Mouse (Mus musculus): ENCODE results near the gene Gm42791. TPM values are rescaled to one million over a fixed set of nuclear protein-coding genes. Genes with fewer than 3 reads are reported as not detected.

Gm42791 gene
- polyA plus RNA-seq, 1 experiment from 2014 or later = 1.9 TPM

DNA sequence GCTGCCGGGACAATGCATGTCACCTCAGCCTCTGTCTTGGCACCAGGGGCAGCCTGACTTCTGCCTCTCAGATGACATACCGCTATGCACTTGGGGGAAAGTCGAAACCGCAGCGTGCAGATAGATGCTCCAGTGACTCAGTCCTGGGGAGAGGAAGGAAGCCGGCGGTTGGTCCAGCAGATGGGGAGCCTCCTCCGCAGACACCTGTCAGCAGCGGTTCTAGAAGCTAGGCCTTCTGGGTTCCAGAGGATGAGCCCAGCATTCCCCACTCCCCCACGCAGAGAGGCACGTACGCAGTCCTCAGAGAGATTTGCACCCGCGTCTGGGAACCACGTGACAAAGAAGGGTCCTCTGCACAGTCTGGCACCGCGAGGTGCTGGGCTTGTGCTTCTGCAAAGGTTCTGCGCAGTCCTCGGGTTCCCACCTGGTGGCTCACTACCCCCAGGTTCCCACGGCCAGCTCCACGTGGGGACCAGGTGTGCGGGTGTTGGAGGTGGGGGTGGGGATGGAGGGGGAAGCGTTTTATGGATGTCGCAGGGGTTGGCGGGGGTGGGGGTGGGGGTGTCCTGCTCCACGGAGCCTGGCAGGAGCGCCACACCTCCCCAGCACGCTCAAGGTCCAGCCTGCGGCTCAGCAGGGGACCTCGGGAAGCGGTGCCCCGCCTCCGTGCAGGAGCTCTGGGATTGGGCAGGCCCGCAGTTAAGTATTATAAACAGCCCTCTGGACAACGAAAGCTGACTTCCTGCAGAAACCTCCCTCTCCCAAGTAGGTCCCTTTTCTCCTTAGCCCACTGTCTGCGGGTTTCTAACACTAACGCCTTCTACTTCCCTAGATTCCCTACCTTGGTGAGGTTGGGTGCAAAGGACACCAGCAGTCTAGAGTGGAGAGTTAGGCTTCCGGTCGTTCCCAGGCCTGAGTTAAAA, 35.6 kb downstream of the Gm42791 start:
- peak; percentile 82 for ATAC-seq (ENCODE audit: insufficient number of reproducible peaks, low FRiP score, low TSS enrichment, low read depth)

DNA sequence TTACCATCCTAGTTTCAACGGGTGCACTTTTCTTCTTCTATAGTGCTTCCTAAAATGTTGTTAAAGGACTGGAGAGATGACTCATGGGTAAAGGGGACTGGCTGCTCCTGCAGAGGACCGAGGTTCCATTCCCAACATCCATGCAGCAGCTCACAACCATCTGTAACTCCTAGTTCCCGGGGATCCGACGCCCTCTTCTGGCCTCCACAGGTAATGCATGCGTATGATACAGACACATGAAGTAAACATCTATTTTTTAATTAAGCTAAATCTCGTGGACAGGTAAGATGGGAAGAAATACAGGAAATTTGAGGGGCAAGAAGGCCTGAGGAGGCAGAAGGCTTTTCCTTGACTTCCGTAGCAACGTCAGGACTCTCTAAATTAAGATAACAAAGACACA, 36.6 kb downstream of the Gm42791 start:
- H3K4me2 ChIP-seq (ENCODE audit: low read depth, severe bottlenecking) = no peak overlapping the region
- no peak overlapping the region for H3K9ac ChIP-seq (ENCODE audit: low read length)
- no peak overlapping the region for H3K4me3 ChIP-seq (ENCODE audit: low read depth, low read length)
- H3K9me3 ChIP-seq (ENCODE audit: control insufficient read depth, low read length) = no peaks in the 10 kb centered on the region
- DNase-seq (ENCODE audit: low spot score) = peak; percentile 52
- peaks cover 16% of the 10 kb centered on the region for H3K4me1 ChIP-seq (ENCODE audit: control insufficient read depth, insufficient read depth, low read length)
- no peak for ATAC-seq (ENCODE audit: insufficient number of reproducible peaks, low FRiP score, low TSS enrichment, low read depth)
- H3K36me3 ChIP-seq (ENCODE audit: control insufficient read depth, insufficient read depth, low read length) = no peaks in the 10 kb centered on the region
- 43% methylated on average over 9 of the region's 9 CpGs for WGBS
- H3K27ac ChIP-seq (replicated peaks; ENCODE audit: low read depth, low read length) = no peak overlapping the region
- no peaks in the 10 kb centered on the region for H3K27me3 ChIP-seq (ENCODE audit: control insufficient read depth, insufficient read depth, low read length)

More for the DNA sequence above, 35.6 kb downstream of the Gm42791 start:
- WGBS = 2% methylated on average over 39 of the region's 39 CpGs
- Histone ChIP-seq H3K4me1 (ENCODE audit: control insufficient read depth, insufficient read depth, low read length) (peaks cover 16% of the 10 kb centered on the region), H3K9ac (ENCODE audit: low read length) (peak overlapping the region; percentile 34), H3K9me3 (ENCODE audit: control insufficient read depth, low read length) (no peaks in the 10 kb centered on the region), H3K27ac (replicated peaks; ENCODE audit: low read depth, low read length) (peak overlapping the region; percentile 67), H3K4me2 (ENCODE audit: low read depth, severe bottlenecking) (peak overlapping the region; percentile 86), H3K27me3 (ENCODE audit: control insufficient read depth, insufficient read depth, low read length) (no peaks in the 10 kb centered on the region), H3K36me3 (ENCODE audit: control insufficient read depth, insufficient read depth, low read length) (no peaks in the 10 kb centered on the region), H3K4me3 (ENCODE audit: low read depth, low read length) (peak overlapping the region; percentile 32)
- DNase-seq (ENCODE audit: low spot score) = peak; percentile 79

DNA sequence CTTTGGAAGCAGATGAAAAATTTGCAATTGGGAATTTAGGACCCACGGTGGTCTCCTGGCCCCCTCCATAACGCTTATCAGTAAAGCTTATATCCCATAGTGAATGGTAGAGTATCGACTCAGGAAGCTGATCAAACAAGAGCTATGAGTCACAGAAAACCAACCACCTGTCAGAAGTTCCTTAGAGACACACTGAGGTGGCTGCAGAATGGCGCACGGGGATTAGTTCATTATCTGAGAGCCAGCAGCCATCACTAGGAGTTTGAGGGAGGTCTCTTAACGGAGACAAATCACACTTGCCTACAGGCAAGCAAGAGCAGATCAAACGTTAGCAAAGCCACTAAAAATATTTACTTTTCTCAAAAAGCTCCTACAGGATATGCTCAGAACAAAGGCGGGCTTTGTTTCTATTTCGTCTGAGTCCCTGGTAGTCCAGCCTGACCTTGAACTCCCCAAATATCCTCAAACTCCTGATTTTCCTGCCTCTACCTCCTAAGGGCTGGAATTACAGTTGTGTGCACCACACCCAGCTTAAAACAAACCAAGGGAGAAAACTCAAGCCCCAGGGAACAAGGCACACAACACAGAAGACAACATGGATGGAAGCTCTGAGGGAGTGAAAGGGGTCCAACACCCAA, 37.9 kb downstream of the Gm42791 start:
- H3K9me3 ChIP-seq (ENCODE audit: control insufficient read depth, low read length) = no peaks in the 10 kb centered on the region
- ATAC-seq (ENCODE audit: insufficient number of reproducible peaks, low FRiP score, low TSS enrichment, low read depth) = no peak
- no peak overlapping the region for H3K27ac ChIP-seq (replicated peaks; ENCODE audit: low read depth, low read length)
- H3K27me3 ChIP-seq (ENCODE audit: control insufficient read depth, insufficient read depth, low read length) = no peaks in the 10 kb centered on the region
- H3K36me3 ChIP-seq (ENCODE audit: control insufficient read depth, insufficient read depth, low read length) = no peaks in the 10 kb centered on the region
- H3K4me1 ChIP-seq (ENCODE audit: control insufficient read depth, insufficient read depth, low read length) = peaks cover 16% of the 10 kb centered on the region
- no peak overlapping the region for H3K4me2 ChIP-seq (ENCODE audit: low read depth, severe bottlenecking)
- 60% methylated on average over 9 of the region's 9 CpGs for WGBS
- DNase-seq (ENCODE audit: low spot score) = no peak
- no peak overlapping the region for H3K4me3 ChIP-seq (ENCODE audit: low read depth, low read length)
- H3K9ac ChIP-seq (ENCODE audit: low read length) = no peak overlapping the region

GRCm38 (mm10) chr5:148956091-148956490, 38.9 kb downstream of the Gm42791 start:
- H3K9me3 ChIP-seq (ENCODE audit: control insufficient read depth, low read length) = no peaks in the 10 kb centered on the region
- 89% methylated on average over 9 of the region's 9 CpGs for WGBS
- ATAC-seq (ENCODE audit: insufficient number of reproducible peaks, low FRiP score, low TSS enrichment, low read depth) (no peak), DNase-seq (ENCODE audit: low spot score) (no peak)
- H3K4me1 ChIP-seq (ENCODE audit: control insufficient read depth, insufficient read depth, low read length) = peaks cover 16% of the 10 kb centered on the region
- no peak overlapping the region for H3K27ac ChIP-seq (replicated peaks; ENCODE audit: low read depth, low read length)
- H3K27me3 ChIP-seq (ENCODE audit: control insufficient read depth, insufficient read depth, low read length) = no peaks in the 10 kb centered on the region
- H3K9ac ChIP-seq (ENCODE audit: low read length) = no peak overlapping the region
- H3K4me2 ChIP-seq (ENCODE audit: low read depth, severe bottlenecking) = no peak overlapping the region
- no peaks in the 10 kb centered on the region for H3K36me3 ChIP-seq (ENCODE audit: control insufficient read depth, insufficient read depth, low read length)
- no peak overlapping the region for H3K4me3 ChIP-seq (ENCODE audit: low read depth, low read length)

DNA sequence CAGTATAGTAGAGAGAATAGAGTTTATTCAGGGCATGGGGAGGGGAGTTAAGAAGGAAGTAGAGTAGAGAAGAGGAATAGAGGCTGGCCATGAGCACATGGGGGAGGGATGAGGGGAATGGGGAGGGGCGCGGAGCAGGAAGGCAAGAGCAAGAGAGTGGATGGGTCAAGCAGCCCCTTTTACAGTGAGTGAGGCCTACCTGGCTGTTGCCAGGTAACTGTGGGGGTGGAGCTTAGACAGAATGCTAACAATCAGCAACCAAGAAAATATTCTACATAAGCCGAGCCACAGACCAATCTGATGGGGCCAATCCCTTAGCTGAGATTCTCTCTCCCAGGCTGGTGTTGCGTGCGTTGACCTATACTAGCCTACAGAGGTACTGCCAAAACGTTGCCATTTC, 39.4 kb downstream of the Gm42791 start:
- Histone ChIP-seq H3K4me2 (ENCODE audit: low read depth, severe bottlenecking) (no peak overlapping the region), H3K27ac (replicated peaks; ENCODE audit: low read depth, low read length) (no peak overlapping the region), H3K4me1 (ENCODE audit: control insufficient read depth, insufficient read depth, low read length) (peaks cover 14% of the 10 kb centered on the region), H3K36me3 (ENCODE audit: control insufficient read depth, insufficient read depth, low read length) (no peaks in the 10 kb centered on the region), H3K27me3 (ENCODE audit: control insufficient read depth, insufficient read depth, low read length) (no peaks in the 10 kb centered on the region), H3K9me3 (ENCODE audit: control insufficient read depth, low read length) (no peaks in the 10 kb centered on the region), H3K9ac (ENCODE audit: low read length) (no peak overlapping the region), H3K4me3 (ENCODE audit: low read depth, low read length) (no peak overlapping the region)
- DNase-seq (ENCODE audit: low spot score) = no peak
- WGBS = 90% methylated on average over 6 of the region's 6 CpGs
- no peak for ATAC-seq (ENCODE audit: insufficient number of reproducible peaks, low FRiP score, low TSS enrichment, low read depth)

- Histone ChIP-seq H3K4me1 (ENCODE audit: control insufficient read depth, insufficient read depth, low read length) (peaks cover 6% of the 10 kb centered on the region), H3K4me3 (ENCODE audit: low read depth, low read length) (no peak overlapping the region), H3K9ac (ENCODE audit: low read length) (no peak overlapping the region), H3K9me3 (ENCODE audit: control insufficient read depth, low read length) (no peaks in the 10 kb centered on the region), H3K36me3 (ENCODE audit: control insufficient read depth, insufficient read depth, low read length) (no peaks in the 10 kb centered on the region), H3K27ac (replicated peaks; ENCODE audit: low read depth, low read length) (no peak overlapping the region), H3K27me3 (ENCODE audit: control insufficient read depth, insufficient read depth, low read length) (no peaks in the 10 kb centered on the region), H3K4me2 (ENCODE audit: low read depth, severe bottlenecking) (no peak overlapping the region)
- ATAC-seq (ENCODE audit: insufficient number of reproducible peaks, low FRiP score, low TSS enrichment, low read depth) = no peak
- no peak for DNase-seq (ENCODE audit: low spot score)
- 85% methylated on average over 22 of the region's 22 CpGs for WGBS
Measured at GRCm38 (mm10) chr5:148954314-148955060, 40.5 kb downstream of the Gm42791 start.

DNA sequence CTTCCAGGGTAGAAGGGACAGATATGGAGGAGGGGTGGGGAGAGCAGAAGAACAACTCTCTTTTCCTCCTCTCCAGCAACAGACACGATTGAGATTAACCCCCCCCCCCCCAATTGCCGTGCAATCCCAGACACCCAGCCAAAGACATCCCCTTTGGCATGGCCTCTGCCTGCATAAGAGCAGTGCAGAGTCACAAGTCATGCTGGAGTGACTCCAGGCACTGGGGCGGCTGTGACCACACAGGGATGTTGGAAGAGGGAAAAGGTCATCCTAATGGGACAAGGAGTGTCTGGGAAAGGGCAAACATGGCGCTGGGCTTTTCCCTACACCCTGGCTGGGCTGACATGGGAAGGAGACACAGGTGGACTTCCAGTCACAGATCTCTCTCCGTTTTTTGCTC, 41.8 kb downstream of the Gm42791 start:
- Histone ChIP-seq H3K27ac (replicated peaks; ENCODE audit: low read depth, low read length) (no peak overlapping the region), H3K9ac (ENCODE audit: low read length) (no peak overlapping the region), H3K4me1 (ENCODE audit: control insufficient read depth, insufficient read depth, low read length) (no peaks in the 10 kb centered on the region), H3K4me2 (ENCODE audit: low read depth, severe bottlenecking) (no peak overlapping the region), H3K36me3 (ENCODE audit: control insufficient read depth, insufficient read depth, low read length) (no peaks in the 10 kb centered on the region), H3K9me3 (ENCODE audit: control insufficient read depth, low read length) (no peaks in the 10 kb centered on the region), H3K27me3 (ENCODE audit: control insufficient read depth, insufficient read depth, low read length) (no peaks in the 10 kb centered on the region), H3K4me3 (ENCODE audit: low read depth, low read length) (no peak overlapping the region)
- DNase-seq (ENCODE audit: low spot score) = no peak
- no peak for ATAC-seq (ENCODE audit: insufficient number of reproducible peaks, low FRiP score, low TSS enrichment, low read depth)
- 78% methylated on average over 5 of the region's 5 CpGs for WGBS

DNA sequence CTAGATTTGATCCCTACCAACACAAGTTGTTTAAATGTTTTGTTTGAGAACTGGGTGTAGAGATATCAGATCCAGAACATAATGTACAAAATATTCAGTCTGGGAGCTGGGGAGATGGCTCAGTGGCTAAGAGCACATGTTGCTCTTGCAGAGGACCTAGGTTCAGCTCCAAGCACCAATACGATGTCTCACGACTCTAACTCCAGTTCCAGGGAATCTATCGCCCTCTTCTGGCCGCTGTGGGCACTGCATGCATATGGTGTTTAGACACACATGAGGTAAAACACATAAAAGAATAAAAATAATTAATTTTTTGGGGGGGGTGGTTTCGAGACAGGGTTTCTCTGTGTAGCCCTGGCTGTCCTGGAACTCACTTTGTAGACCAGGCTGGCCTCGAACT, 42.5 kb downstream of the Gm42791 start:
- H3K9me3 ChIP-seq (ENCODE audit: control insufficient read depth, low read length) = no peaks in the 10 kb centered on the region
- DNase-seq (ENCODE audit: low spot score) (peak; percentile 71), ATAC-seq (ENCODE audit: insufficient number of reproducible peaks, low FRiP score, low TSS enrichment, low read depth) (no peak)
- no peak overlapping the region for H3K9ac ChIP-seq (ENCODE audit: low read length)
- 49% methylated on average over 6 of the region's 6 CpGs for WGBS
- no peaks in the 10 kb centered on the region for H3K27me3 ChIP-seq (ENCODE audit: control insufficient read depth, insufficient read depth, low read length)
- no peak overlapping the region for H3K27ac ChIP-seq (replicated peaks; ENCODE audit: low read depth, low read length)
- H3K4me1 ChIP-seq (ENCODE audit: control insufficient read depth, insufficient read depth, low read length) = no peaks in the 10 kb centered on the region
- no peak overlapping the region for H3K4me3 ChIP-seq (ENCODE audit: low read depth, low read length)
- H3K36me3 ChIP-seq (ENCODE audit: control insufficient read depth, insufficient read depth, low read length) = no peaks in the 10 kb centered on the region
- no peak overlapping the region for H3K4me2 ChIP-seq (ENCODE audit: low read depth, severe bottlenecking)
